Mouse (Mus musculus) retina, postnatal 7 days (tissue): ENCODE results near the gene Osbpl6.

Experiments
- DNase-seq: peaks from one replicate; pipeline ENCODE4 v3.0.0-alpha.2; 2012; ENCODE audit warnings: low read depth, low spot score

Osbpl6 gene

GRCm38 (mm10) chr2:76498891-76499290 is 92.6 kb downstream of the Osbpl6 start:
- DNase-seq: no peak

GRCm38 (mm10) chr2:76504122-76504839 is 98.0 kb downstream of the Osbpl6 start:
- no peak for DNase-seq

- DNase-seq: no peak
These were observed 98.7 kb downstream of the Osbpl6 start for GRCm38 (mm10) chr2:76504989-76505388.

- DNase-seq: no peak
These were observed 105.0 kb downstream of the Osbpl6 start for GRCm38 (mm10) chr2:76511281-76511721.

- no peak for DNase-seq
These were observed 105.8 kb downstream of the Osbpl6 start for GRCm38 (mm10) chr2:76512133-76512532.

- no peak for DNase-seq
These were observed 106.6 kb downstream of the Osbpl6 start for GRCm38 (mm10) chr2:76512888-76513287.

GRCm38 (mm10) chr2:76513296-76513695 is 107.0 kb downstream of the Osbpl6 start:
- DNase-seq: no peak

GRCm38 (mm10) chr2:76517471-76517870 is 111.2 kb downstream of the Osbpl6 start:
- no peak for DNase-seq

- DNase-seq: no peak
These were observed 112.2 kb downstream of the Osbpl6 start for GRCm38 (mm10) chr2:76518407-76519063.

- DNase-seq: no peak
These were observed 115.3 kb downstream of the Osbpl6 start for GRCm38 (mm10) chr2:76521585-76521984.

GRCm38 (mm10) chr2:76524451-76524850 is 118.1 kb downstream of the Osbpl6 start:
- no peak for DNase-seq

GRCm38 (mm10) chr2:76525645-76526044 is 119.3 kb downstream of the Osbpl6 start:
- DNase-seq: no peak

GRCm38 (mm10) chr2:76532490-76533126 is 126.3 kb downstream of the Osbpl6 start:
- DNase-seq: no peak

- DNase-seq: no peak
These were observed 128.6 kb downstream of the Osbpl6 start for GRCm38 (mm10) chr2:76534932-76535331.

GRCm38 (mm10) chr2:76541900-76542299 is 135.6 kb downstream of the Osbpl6 start:
- no peak for DNase-seq

GRCm38 (mm10) chr2:76542921-76543320 is 136.6 kb downstream of the Osbpl6 start:
- no peak for DNase-seq

- DNase-seq: no peak
These were observed 139.2 kb downstream of the Osbpl6 start for GRCm38 (mm10) chr2:76545539-76545938.

- no peak for DNase-seq
These were observed 141.9 kb downstream of the Osbpl6 start for GRCm38 (mm10) chr2:76548171-76548570.

- no peak for DNase-seq
These were observed 142.5 kb downstream of the Osbpl6 start for GRCm38 (mm10) chr2:76548836-76549235.

- no peak for DNase-seq
These were observed 143.0 kb downstream of the Osbpl6 start for GRCm38 (mm10) chr2:76549316-76549715.

GRCm38 (mm10) chr2:76555852-76556558 is 149.7 kb downstream of the Osbpl6 start:
- no peak for DNase-seq

GRCm38 (mm10) chr2:76560146-76560545 is 153.8 kb downstream of the Osbpl6 start:
- no peak for DNase-seq
